Mouse (Mus musculus): Measurements from ENCODE around the gene Cyp2b19. TPM values are rescaled to one million over a fixed set of nuclear protein-coding genes. Genes with fewer than 3 reads are reported as not detected.
"Not testable (repeated sequence)": the region's sequence is repeated elsewhere in the genome, so short reads cannot be mapped to it uniquely, and the experiment has no call there.

The Cyp2b19 gene
- polyA plus RNA-seq, 1 experiment from 2014 or later: not detected

DNA sequence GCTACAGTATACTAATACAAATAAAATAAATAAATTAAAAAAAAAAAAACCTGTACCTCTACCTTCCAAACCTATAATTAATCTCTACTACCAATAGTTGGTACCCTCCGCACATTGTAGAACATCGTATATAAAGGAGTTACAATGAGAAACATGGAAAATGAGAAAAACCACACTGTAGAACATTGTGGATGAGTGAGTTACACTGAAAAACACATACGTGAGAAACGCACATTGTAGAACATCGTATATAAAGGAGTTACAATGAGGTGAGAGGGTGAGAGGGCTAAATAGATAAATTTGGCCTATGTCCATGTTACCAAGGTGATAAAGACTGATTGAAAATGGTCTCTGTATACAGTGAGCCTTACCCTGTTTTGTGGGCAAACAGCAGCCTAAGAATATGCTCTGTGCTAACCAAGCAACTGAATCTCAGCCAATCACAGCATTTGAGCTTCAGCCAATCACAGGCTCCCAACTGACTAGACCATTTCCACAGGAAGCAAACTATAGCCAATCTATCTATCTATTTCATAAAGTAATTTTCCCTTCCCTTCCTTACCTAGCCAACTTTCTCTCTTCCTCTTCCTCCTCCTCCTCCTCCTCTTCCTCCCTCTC is 23.0 kb downstream of the Cyp2b19 start:
- H3K4me3 ChIP-seq: no peak overlapping the region
- H3K4me2 ChIP-seq: no peak overlapping the region
- no peaks in the 10 kb centered on the region; the same call in 1 of the 2 replicates for H3K27me3 ChIP-seq (replicated peaks)
- H3K9me3 ChIP-seq (replicated peaks): no peaks in the 10 kb centered on the region
- no peak overlapping the region for H3K27ac ChIP-seq (ENCODE audit: poor library complexity, severe bottlenecking)
- 73% methylated on average over 5 of the region's 5 CpGs for WGBS
- no peak overlapping the region for H3K9ac ChIP-seq
- no peaks in the 10 kb centered on the region; the same call in 1 of the 2 replicates for H3K4me1 ChIP-seq (replicated peaks)
- H3K36me3 ChIP-seq: no peaks in the 10 kb centered on the region
- ATAC-seq (ENCODE audit: insufficient number of reproducible peaks, low FRiP score): peak; percentile 77

DNA sequence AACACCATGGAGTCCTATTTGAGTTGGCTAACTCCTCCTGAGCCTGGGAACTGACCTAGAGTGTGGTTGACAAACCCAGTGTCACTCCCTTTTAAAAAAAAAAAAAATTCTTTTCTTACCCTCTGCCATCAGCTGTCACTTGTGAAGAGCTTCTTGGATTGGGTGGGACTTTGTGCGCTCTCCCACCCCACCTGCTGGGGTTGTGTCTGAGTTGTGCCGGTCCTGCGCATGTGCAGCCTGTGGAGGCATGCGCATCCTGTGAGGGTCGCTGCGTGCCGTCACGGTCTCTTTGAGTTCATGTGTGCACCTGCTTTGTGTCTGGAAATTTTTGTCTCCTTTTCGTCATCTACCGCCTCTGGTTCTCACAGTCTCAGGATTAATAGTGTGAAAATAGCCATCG is 23.6 kb downstream of the Cyp2b19 start:
- Histone ChIP-seq H3K36me3 (no peaks in the 10 kb centered on the region), H3K9ac (no peak overlapping the region), H3K4me2 (0 out of 2 replicates have a peak overlapping the region, but pooled peaks have one; percentile 26), H3K9me3 (replicated peaks) (no peaks in the 10 kb centered on the region), H3K4me3 (no peak overlapping the region), H3K4me1 (replicated peaks) (no peaks in the 10 kb centered on the region; the same call in 1 of the 2 replicates), H3K27ac (ENCODE audit: poor library complexity, severe bottlenecking) (no peak overlapping the region), H3K27me3 (replicated peaks) (no peaks in the 10 kb centered on the region; the same call in 1 of the 2 replicates)
- no peak for ATAC-seq (ENCODE audit: insufficient number of reproducible peaks, low FRiP score)
- 5% methylated on average over 11 of the region's 11 CpGs for WGBS

DNA sequence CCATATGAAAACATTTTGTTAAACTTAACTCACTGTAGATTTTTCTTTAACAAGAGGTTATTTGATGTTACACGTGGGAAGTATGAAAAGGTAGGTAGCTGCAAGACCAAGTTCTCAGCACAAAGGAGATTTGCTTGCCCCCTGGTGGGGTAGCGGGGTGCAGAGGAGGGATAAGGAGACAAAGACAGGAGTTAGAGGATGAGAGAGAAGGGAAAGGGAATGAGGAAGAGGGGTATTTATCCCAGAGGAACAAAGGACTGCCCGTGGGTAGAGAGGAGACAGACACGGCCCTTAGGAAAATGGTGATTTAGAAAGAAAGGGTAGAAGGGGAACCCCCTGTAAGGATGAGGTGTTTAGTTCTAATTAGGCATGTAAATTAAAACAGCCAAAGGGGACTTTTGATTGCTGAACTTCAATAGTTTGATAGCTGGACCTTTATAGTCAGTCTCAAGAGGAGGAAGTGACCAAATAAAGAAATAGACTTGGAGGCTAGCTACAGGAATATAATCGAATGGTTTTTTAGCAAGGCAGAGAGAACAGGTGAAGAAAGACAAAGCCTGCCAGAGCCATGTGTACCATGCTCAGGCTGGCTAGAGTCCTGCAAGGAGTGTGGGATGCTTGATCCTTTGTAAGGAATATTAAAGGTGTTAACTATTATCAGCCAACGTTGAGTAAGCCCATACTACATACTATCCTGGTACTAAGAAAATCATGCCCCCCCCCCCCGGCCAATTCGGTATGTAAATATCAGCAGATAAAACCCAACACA is 24.2 kb downstream of the Cyp2b19 start:
- no peak for ATAC-seq (ENCODE audit: insufficient number of reproducible peaks, low FRiP score)
- Histone ChIP-seq H3K4me3 (no peak overlapping the region), H3K4me2 (no peak overlapping the region), H3K9ac (no peak overlapping the region), H3K4me1 (replicated peaks) (no peaks in the 10 kb centered on the region; the same call in 1 of the 2 replicates), H3K9me3 (replicated peaks) (no peaks in the 10 kb centered on the region), H3K27me3 (replicated peaks) (no peaks in the 10 kb centered on the region; the same call in 1 of the 2 replicates), H3K36me3 (no peaks in the 10 kb centered on the region), H3K27ac (ENCODE audit: poor library complexity, severe bottlenecking) (no peak overlapping the region)
- 23% methylated on average over 8 of the region's 8 CpGs for WGBS

DNA sequence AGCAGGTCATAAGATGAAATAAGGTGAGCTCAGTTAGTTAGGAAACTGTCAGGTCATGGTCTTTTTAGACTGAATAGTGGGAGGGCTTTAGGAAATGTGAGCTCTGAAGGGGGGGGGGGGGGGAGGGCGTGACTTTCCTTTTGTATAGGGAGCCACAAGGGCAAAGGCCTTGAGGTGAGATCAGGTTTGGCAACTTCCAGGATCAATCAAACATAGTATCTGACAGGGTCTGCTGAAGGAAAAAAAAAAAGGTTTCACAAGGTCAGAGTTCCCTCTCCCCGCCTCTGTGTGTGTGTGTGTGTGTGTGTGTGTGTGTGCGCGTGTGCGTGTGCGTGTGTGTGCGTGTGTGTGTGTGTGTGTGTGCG is 24.8 kb downstream of the Cyp2b19 start:
- Histone ChIP-seq H3K4me3 (no peak overlapping the region), H3K27ac (ENCODE audit: poor library complexity, severe bottlenecking) (no peak overlapping the region), H3K9me3 (replicated peaks) (no peaks in the 10 kb centered on the region), H3K4me1 (replicated peaks) (no peaks in the 10 kb centered on the region; the same call in 1 of the 2 replicates), H3K4me2 (no peak overlapping the region), H3K36me3 (no peaks in the 10 kb centered on the region), H3K27me3 (replicated peaks) (no peaks in the 10 kb centered on the region; the same call in 1 of the 2 replicates), H3K9ac (no peak overlapping the region)
- 44% methylated on average over 7 of the region's 8 CpGs for WGBS
- no peak for ATAC-seq (ENCODE audit: insufficient number of reproducible peaks, low FRiP score)

DNA sequence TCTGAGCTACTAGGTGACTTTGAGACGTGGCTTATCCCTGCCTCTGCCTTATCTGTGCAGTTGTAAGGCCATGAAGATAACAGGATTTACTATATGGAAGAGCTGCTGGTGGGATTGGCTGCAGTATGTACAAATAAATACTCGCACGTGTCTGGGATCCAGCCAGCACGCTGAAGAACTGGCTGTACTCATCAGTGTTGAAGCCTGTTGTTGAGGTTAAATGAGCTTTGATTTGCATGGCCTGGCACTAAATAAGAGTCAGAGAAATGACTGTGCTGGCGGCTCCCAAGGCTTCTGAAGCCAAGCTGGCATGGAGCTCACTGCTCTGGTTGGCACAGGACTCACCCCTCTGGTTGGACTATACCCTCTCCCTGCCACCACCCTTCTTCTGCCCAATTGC is 26.2 kb downstream of the Cyp2b19 start:
- no peak overlapping the region for H3K4me2 ChIP-seq
- H3K27me3 ChIP-seq (replicated peaks): no peaks in the 10 kb centered on the region
- H3K9ac ChIP-seq: no peak overlapping the region
- no peaks in the 10 kb centered on the region for H3K9me3 ChIP-seq (replicated peaks)
- H3K4me1 ChIP-seq (replicated peaks): no peaks in the 10 kb centered on the region; the same call in 1 of the 2 replicates
- no peaks in the 10 kb centered on the region for H3K36me3 ChIP-seq
- no peak overlapping the region for H3K27ac ChIP-seq (ENCODE audit: poor library complexity, severe bottlenecking)
- no peak for ATAC-seq (ENCODE audit: insufficient number of reproducible peaks, low FRiP score)
- no peak overlapping the region for H3K4me3 ChIP-seq
- WGBS: 55% methylated on average over 5 of the region's 5 CpGs

DNA sequence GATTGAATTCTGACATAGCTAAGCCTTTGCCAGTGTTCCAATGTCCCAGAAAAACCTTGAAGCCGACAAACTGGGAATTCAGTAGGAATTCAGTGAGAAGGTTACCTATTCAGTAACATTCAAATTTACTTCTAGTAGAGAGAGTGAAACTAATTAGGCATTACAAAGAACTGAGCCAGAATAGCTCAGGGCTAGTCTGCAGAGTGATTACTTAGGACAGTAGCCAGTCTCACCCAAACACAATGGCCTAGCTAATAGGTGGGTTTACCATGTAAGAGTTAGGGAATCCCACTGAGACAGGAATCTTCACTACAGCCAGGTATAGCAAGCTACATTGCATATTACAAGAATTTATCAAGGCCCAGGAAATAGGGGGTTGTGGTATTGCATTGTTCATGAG is 29.1 kb downstream of the Cyp2b19 start:
- H3K27ac ChIP-seq (ENCODE audit: poor library complexity, severe bottlenecking); H3K9me3 ChIP-seq (replicated peaks); H3K4me2 ChIP-seq; H3K4me1 ChIP-seq (replicated peaks); H3K36me3 ChIP-seq; H3K4me3 ChIP-seq; H3K9ac ChIP-seq; H3K27me3 ChIP-seq (replicated peaks); ATAC-seq (ENCODE audit: insufficient number of reproducible peaks, low FRiP score): not testable (repeated sequence)
- 50% methylated on average over 1 of the region's 1 CpGs for WGBS

DNA sequence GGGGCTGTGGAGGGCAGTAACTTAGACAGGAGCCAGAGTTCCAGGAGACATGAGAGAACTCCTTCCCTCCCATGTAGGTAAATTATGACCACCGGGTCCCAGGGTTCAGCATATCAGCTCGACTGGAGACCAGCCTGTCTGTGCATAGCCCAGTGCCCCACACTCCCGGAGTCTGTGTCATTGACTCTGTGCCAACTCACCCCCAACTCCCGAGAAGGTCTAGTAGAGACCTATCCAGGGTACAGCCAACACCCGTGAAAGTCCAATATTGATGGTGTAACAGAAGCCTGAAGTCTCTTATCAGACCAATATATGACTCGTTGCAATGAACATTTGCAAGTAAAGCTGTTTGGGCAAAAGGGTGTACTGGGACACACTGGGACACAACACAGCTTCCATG is 33.0 kb downstream of the Cyp2b19 start:
- Histone ChIP-seq H3K4me1 (replicated peaks) (no peaks in the 10 kb centered on the region), H3K27me3 (replicated peaks) (no peaks in the 10 kb centered on the region), H3K4me3 (no peak overlapping the region), H3K36me3 (no peaks in the 10 kb centered on the region), H3K4me2 (no peak overlapping the region), H3K9ac (no peak overlapping the region), H3K27ac (ENCODE audit: poor library complexity, severe bottlenecking) (no peak overlapping the region), H3K9me3 (replicated peaks) (peaks cover 6% of the 10 kb centered on the region; the same call in 1 of the 2 replicates)
- WGBS: 63% methylated on average over 6 of the region's 6 CpGs
- no peak for ATAC-seq (ENCODE audit: insufficient number of reproducible peaks, low FRiP score)

DNA sequence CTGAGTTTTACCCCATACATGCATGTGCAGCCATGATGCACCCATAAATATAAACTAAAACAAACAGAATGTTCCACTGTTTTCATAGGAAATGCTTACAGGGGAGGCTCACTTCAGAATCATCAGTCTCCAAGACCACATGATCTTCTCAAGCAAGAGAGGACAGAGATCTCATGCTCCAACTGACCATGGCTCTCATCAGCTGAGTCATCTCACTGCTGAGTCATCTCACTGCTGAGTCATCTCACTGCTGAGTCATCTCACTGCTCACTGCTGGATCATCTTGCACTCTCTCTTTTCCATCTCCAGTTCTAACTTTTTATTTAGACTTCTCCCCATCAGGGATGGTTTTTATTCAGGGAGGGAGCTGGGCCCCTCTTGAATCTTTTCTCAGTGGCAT is 43.2 kb downstream of the Cyp2b19 start:
- no peak overlapping the region for H3K4me2 ChIP-seq
- no peak overlapping the region for H3K4me3 ChIP-seq
- no peak overlapping the region for H3K27ac ChIP-seq (ENCODE audit: poor library complexity, severe bottlenecking)

DNA sequence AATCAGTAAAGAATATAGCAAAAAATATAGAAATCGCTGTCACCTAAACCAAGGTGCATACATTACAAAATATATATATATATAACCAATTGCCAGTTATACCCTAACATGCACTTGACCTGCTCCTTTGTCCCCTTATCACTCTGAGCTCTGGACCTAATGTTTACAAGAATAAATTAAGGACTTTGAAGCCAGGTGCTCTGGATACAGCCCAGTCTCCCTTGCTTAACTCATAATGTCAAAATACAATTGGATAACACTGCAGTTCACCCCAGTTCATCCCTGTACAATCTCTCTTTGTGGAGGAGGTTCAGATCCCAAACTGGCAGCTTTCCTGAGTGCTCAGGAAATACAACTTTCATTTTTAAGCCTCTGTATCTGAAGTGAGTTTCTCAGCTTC is 44.1 kb downstream of the Cyp2b19 start:
- Histone ChIP-seq H3K9me3 (replicated peaks) (0 out of 2 replicates have a peak, but pooled peaks cover 2% of the 10 kb centered on the region), H3K4me1 (replicated peaks) (no peaks in the 10 kb centered on the region), H3K4me3 (no peak overlapping the region), H3K27ac (ENCODE audit: poor library complexity, severe bottlenecking) (no peak overlapping the region), H3K27me3 (replicated peaks) (no peaks in the 10 kb centered on the region), H3K9ac (no peak overlapping the region), H3K36me3 (no peaks in the 10 kb centered on the region), H3K4me2 (no peak overlapping the region)
- WGBS: 82% methylated on average over 1 of the region's 1 CpGs
- ATAC-seq (ENCODE audit: insufficient number of reproducible peaks, low FRiP score): no peak

More for the DNA sequence above, 43.2 kb downstream of the Cyp2b19 start:
- no peak overlapping the region for H3K9ac ChIP-seq
- no peaks in the 10 kb centered on the region for H3K36me3 ChIP-seq
- ATAC-seq (ENCODE audit: insufficient number of reproducible peaks, low FRiP score): no peak; the same call in 1 of the 2 replicates
- 0 out of 2 replicates have a peak, but pooled peaks cover 2% of the 10 kb centered on the region for H3K9me3 ChIP-seq (replicated peaks)
- H3K4me1 ChIP-seq (replicated peaks): no peaks in the 10 kb centered on the region
- H3K27me3 ChIP-seq (replicated peaks): no peaks in the 10 kb centered on the region

DNA sequence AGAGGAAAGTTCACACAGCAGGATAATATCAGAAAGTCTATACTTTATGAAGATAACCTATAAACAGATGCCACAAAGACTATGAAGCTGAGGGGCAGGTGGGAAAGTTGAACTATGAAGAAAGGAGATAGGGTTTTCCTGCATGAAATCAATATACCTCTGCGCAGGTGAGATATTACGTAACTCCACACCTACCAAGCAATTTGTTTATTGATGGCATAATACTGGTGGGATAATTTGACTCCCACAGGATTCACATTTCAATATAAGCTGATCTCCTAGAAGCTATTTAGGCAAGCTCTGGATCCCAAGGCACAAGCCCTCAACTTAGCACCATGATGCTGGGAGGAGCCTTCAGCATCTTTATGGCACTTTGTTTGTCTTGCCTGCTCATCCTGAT is 51.6 kb downstream of the Cyp2b19 start, which contains the start of gene Cyp2g1:
Gene Cyp2g1, plus strand, starts transcription at position 301 of the 400 bp plus-strand sequence.
- 74% methylated on average over 2 of the region's 2 CpGs for WGBS
- no peak within 1 kb of the TSS for H3K4me2 ChIP-seq
- H3K4me1 ChIP-seq (replicated peaks): no peaks in the 10 kb centered on the region
- H3K9ac ChIP-seq: no peak within 1 kb of the TSS
- no peak within 1 kb of the TSS for H3K27ac ChIP-seq (ENCODE audit: poor library complexity, severe bottlenecking)
- no peaks in the 10 kb centered on the region for H3K36me3 ChIP-seq
- H3K9me3 ChIP-seq (replicated peaks): no peaks in the 10 kb centered on the region
- H3K4me3 ChIP-seq: no peak within 1 kb of the TSS
- no peak for ATAC-seq (ENCODE audit: insufficient number of reproducible peaks, low FRiP score)
- H3K27me3 ChIP-seq (replicated peaks): no peaks in the 10 kb centered on the region
